Mouse (Mus musculus): Measurements from ENCODE around the gene Dock2. TPM values are rescaled to one million over a fixed set of nuclear protein-coding genes. Genes with fewer than 3 reads are reported as not detected.

Gene Dock2
- polyA plus RNA-seq, 1 experiment from 2014 or later: 2.8 TPM

DNA sequence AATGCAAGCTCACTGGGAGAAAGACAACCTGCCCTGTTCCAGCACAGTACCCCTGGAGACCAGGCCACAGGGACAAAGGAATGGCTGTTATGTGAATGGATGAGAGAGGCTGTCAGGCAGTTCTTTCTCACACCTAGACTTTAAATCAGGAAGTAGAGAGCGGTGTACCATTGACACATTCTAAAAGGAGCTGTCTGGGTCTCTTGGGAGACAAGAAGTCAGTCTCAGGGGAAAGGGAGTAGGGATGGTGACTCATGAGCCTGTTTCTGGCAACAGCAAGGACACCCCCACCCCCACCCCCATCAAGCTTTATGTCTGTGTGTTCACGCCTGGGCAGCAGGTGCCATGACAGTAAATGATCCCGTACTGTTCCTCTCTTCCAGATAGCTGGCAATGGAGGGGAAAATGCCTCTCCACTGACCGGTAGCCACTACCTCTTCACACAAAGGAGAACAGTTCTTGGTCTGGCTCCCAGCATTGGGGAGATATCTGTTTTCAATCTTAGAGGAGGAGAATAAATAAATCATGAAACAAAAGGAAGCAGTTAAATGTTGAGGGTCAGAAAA, 439.9 kb downstream of the Dock2 start:
- WGBS (ENCODE audit: insufficient replicate concordance): 58% methylated on average over 4 of the region's 4 CpGs
- no peaks in the 10 kb centered on the region for H3K27me3 ChIP-seq
- no peaks in the 10 kb centered on the region for H3K36me3 ChIP-seq
- H3K4me1 ChIP-seq (replicated peaks): no peaks in the 10 kb centered on the region
- H3K9ac ChIP-seq: no peak overlapping the region
- H3K4me3 ChIP-seq (replicated peaks): no peak overlapping the region
- DNase-seq (no peak), ATAC-seq (ENCODE audit: low read depth) (no peak)
- no peaks in the 10 kb centered on the region for H3K9me3 ChIP-seq (replicated peaks)
- no peak overlapping the region for H3K4me2 ChIP-seq
- no peak overlapping the region for H3K27ac ChIP-seq

DNA sequence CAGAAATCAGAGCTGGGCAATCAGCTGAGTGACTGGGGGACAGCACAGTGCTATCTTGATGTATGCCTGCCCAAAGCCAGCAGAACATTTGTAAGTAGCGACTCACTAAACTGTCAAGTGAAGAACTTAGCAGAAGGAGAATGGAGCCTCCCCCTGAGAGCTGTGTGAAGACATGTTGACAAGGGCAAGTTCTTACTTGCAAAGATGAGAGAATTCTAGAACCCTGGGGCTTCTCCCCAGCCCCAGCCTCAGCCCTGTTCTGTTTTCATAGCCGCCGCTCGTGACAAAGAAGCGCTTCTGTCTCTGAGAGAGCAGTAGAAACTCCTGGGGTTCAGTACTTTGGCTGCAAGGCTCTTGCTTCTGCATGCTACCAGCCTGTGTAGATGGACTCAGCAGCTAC, 444.0 kb downstream of the Dock2 start:
- Histone ChIP-seq H3K9me3 (replicated peaks) (no peaks in the 10 kb centered on the region), H3K9ac (no peak overlapping the region), H3K27me3 (no peaks in the 10 kb centered on the region), H3K4me2 (no peak overlapping the region), H3K36me3 (no peaks in the 10 kb centered on the region), H3K4me3 (replicated peaks) (no peak overlapping the region), H3K27ac (no peak overlapping the region), H3K4me1 (replicated peaks) (no peaks in the 10 kb centered on the region)
- WGBS (ENCODE audit: insufficient replicate concordance): 76% methylated on average over 5 of the region's 5 CpGs
- DNase-seq (no peak), ATAC-seq (ENCODE audit: low read depth) (no peak)

DNA sequence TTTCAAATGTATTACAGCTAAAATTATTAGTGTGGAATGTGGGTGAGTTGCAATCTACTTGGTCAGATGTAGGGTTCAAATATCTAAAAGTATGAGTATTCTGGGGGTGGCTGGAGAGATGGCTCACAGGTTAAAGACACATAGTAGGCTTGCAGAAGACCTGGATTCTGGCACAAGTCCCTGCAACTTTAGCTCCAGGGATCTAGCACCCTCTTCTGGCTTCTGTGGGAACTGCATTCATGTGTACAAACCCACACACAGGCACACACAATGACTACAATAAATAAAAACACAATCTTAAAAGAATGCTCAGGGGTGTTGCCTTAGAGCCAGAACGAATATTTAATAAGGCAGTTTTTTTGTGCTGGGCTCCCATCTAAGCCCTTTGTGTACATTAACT, 445.8 kb downstream of the Dock2 start:
- Histone ChIP-seq H3K9me3 (replicated peaks) (no peaks in the 10 kb centered on the region), H3K27me3 (no peaks in the 10 kb centered on the region), H3K4me2 (no peak overlapping the region), H3K4me3 (replicated peaks) (no peak overlapping the region), H3K4me1 (replicated peaks) (peaks cover 8% of the 10 kb centered on the region), H3K9ac (no peak overlapping the region), H3K27ac (no peak overlapping the region), H3K36me3 (no peaks in the 10 kb centered on the region)
- WGBS (ENCODE audit: insufficient replicate concordance): 43% methylated on average over 1 of the region's 1 CpGs
- ATAC-seq (ENCODE audit: low read depth) (no peak), DNase-seq (no peak)

DNA sequence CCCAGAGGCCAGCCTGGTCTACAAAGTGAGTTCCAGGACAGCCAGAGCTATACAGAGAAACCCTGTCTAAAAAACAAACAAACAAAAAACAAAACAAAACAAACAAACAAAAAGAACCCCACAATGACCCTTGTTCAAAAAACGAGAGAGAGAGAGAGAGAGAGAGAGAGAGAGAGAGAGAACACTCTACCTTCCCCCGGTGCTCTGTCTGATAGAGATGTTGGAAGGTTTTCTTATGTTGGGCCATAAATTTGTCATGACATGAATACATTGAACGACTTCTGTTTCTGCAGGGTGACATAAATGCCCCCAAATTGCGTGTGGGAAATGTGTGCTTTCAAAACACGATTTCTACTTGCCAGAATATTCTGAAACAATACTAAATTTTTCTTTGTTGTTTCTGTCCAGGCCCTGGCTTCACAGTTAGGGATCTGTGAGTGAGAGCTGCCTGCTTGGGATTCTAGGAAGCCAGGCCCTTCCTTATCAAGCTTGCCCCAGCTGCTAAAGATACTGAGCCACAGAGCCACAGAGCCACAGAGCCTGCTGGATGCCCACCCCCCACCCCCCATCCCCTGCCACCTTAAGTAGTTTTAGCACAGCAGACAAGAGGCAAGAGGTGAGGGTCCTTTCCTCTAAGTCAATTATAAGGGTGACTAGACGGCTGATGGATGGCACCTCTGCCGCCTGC, 451.2 kb downstream of the Dock2 start:
- Histone ChIP-seq H3K4me3 (replicated peaks) (no peak overlapping the region), H3K9ac (no peak overlapping the region), H3K27ac (no peak overlapping the region), H3K27me3 (no peaks in the 10 kb centered on the region), H3K4me2 (no peak overlapping the region), H3K9me3 (replicated peaks) (no peaks in the 10 kb centered on the region), H3K36me3 (no peaks in the 10 kb centered on the region), H3K4me1 (replicated peaks) (peaks cover 22% of the 10 kb centered on the region)
- peak; percentile 27 for DNase-seq
- 29% methylated on average over 7 of the region's 7 CpGs for WGBS (ENCODE audit: insufficient replicate concordance)
- peak; percentile 94 for ATAC-seq (ENCODE audit: low read depth)

DNA sequence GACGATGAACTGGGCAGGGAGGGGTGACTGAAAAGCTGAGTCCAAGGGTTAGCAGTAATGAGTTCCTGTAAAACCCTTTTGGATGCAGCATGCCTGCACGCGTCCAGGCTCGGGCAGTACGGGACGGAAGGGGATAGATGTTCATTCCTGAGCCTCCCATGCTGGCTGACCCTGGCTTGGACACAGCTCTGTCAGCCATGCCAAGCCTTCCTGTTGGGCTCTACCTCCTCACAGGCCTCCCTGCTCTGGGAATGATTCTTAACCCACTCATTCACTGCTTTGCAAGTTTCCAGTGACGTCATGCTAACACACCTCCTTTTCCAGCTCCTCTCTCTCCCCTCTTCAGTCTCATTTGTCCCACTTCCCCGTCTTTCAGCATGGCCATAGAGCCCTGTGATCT, 460.0 kb downstream of the Dock2 start:
- no peak for ATAC-seq (ENCODE audit: low read depth)
- DNase-seq: no peak
- no peak overlapping the region for H3K4me3 ChIP-seq (replicated peaks)
- no peaks in the 10 kb centered on the region for H3K4me1 ChIP-seq (replicated peaks)
- no peak overlapping the region for H3K27ac ChIP-seq
- H3K9ac ChIP-seq: no peak overlapping the region
- H3K27me3 ChIP-seq: no peaks in the 10 kb centered on the region
- no peaks in the 10 kb centered on the region for H3K9me3 ChIP-seq (replicated peaks)
- no peak overlapping the region for H3K4me2 ChIP-seq
- no peaks in the 10 kb centered on the region for H3K36me3 ChIP-seq
- 78% methylated on average over 8 of the region's 8 CpGs for WGBS (ENCODE audit: insufficient replicate concordance)

DNA sequence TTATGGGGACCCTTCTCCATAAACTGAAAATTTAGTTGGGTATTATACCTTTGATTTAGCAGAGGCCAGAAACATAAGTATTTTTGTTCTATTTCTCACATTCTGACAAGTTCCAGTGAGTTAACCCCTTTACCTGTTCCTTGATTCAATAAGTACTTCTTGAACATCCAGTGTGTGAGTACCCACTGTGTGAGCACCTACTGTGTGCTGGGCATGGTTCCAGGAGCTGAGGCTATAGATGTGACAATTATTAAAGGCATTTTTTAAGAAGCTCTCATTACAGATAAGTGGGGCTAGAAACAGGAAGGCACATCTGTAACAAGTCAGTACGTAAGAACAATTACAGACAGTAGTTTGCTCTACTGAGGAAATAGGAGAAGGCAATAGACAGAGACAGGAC, 464.4 kb downstream of the Dock2 start:
- Histone ChIP-seq H3K4me2 (no peak overlapping the region), H3K27ac (no peak overlapping the region), H3K4me3 (replicated peaks) (no peak overlapping the region), H3K36me3 (no peaks in the 10 kb centered on the region), H3K9me3 (replicated peaks) (no peaks in the 10 kb centered on the region), H3K9ac (no peak overlapping the region), H3K4me1 (replicated peaks) (no peaks in the 10 kb centered on the region), H3K27me3 (no peaks in the 10 kb centered on the region)
- WGBS (ENCODE audit: insufficient replicate concordance): 59% methylated on average over 1 of the region's 1 CpGs
- DNase-seq (no peak), ATAC-seq (ENCODE audit: low read depth) (no peak)

DNA sequence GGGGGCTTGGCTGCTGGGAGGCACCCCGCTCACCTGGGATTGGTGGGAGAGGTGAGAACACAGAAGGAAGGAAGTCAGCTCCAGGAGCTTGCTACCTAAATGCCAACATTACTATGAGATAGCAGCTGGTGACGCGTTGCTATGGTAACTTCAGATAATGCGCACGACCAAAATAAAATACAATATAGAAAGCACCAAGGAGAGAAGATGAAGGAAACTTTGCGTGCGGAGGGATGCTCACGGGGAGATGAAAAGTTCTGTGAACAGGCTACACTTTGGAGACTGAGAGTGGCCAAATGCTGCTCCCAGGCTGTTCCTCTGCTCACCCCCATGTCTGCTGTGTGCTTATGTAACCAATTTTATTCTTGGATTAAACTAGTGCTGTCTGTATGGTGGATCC, 466.7 kb downstream of the Dock2 start:
- peaks cover 9% of the 10 kb centered on the region for H3K4me1 ChIP-seq (replicated peaks)
- no peaks in the 10 kb centered on the region for H3K36me3 ChIP-seq
- H3K27ac ChIP-seq: no peak overlapping the region
- ATAC-seq (ENCODE audit: low read depth) (no peak), DNase-seq (no peak)
- WGBS (ENCODE audit: insufficient replicate concordance): 71% methylated on average over 8 of the region's 8 CpGs
- H3K9me3 ChIP-seq (replicated peaks): no peaks in the 10 kb centered on the region
- no peak overlapping the region for H3K9ac ChIP-seq
- H3K27me3 ChIP-seq: no peaks in the 10 kb centered on the region
- H3K4me2 ChIP-seq: no peak overlapping the region
- H3K4me3 ChIP-seq (replicated peaks): no peak overlapping the region

DNA sequence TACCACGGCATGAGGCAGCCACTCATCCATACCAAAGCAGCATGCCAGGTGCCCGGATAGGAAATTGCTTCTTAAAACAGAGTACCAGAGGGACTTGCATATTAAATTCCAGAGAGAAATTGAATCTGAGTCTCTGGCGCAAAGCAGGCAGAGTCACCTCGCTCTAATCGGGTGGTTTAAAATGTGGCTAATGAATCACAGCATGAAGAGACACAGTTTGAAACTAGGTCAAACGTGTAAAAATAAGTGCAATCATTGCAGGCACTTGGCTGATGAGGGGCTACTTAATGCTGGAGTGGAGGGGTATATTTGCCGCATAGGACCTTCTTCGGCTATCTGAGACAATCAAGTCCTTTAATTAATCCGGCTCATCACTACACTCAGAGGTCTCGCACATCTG, 467.5 kb downstream of the Dock2 start:
- ATAC-seq (ENCODE audit: low read depth) (no peak), DNase-seq (no peak)
- Histone ChIP-seq H3K27ac (no peak overlapping the region), H3K36me3 (no peaks in the 10 kb centered on the region), H3K4me2 (no peak overlapping the region), H3K27me3 (no peaks in the 10 kb centered on the region), H3K4me1 (replicated peaks) (peaks cover 13% of the 10 kb centered on the region), H3K4me3 (replicated peaks) (no peak overlapping the region), H3K9me3 (replicated peaks) (no peaks in the 10 kb centered on the region), H3K9ac (no peak overlapping the region)
- 77% methylated on average over 10 of the region's 10 CpGs for WGBS (ENCODE audit: insufficient replicate concordance)

DNA sequence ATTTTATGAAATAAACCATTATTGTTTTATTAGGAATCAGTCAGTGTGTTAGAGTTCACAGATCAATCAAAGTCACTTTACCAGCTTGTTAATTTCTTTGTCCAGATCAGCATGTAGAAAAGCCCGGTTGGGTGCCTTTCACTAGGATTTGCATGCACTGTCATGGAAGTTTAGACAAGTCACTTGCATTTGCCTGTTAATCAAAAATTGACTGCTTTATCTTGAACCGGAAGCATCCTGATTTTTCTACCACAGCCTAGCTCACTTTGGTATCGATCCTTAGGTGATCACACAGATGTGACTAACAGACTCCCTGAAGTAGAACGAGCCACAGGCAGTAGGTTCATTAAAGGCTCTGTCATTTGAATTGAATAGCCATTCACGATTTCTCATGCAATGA, 468.3 kb downstream of the Dock2 start:
- H3K4me1 ChIP-seq (replicated peaks): peaks cover 13% of the 10 kb centered on the region
- no peak overlapping the region for H3K4me2 ChIP-seq
- no peak overlapping the region for H3K4me3 ChIP-seq (replicated peaks)
- H3K9me3 ChIP-seq (replicated peaks): no peaks in the 10 kb centered on the region
- H3K36me3 ChIP-seq: no peaks in the 10 kb centered on the region
- ATAC-seq (ENCODE audit: low read depth): no peak
- WGBS (ENCODE audit: insufficient replicate concordance): 49% methylated on average over 5 of the region's 5 CpGs
- H3K27me3 ChIP-seq: no peaks in the 10 kb centered on the region
- DNase-seq: no peak
- H3K27ac ChIP-seq: no peak overlapping the region
- no peak overlapping the region for H3K9ac ChIP-seq

DNA sequence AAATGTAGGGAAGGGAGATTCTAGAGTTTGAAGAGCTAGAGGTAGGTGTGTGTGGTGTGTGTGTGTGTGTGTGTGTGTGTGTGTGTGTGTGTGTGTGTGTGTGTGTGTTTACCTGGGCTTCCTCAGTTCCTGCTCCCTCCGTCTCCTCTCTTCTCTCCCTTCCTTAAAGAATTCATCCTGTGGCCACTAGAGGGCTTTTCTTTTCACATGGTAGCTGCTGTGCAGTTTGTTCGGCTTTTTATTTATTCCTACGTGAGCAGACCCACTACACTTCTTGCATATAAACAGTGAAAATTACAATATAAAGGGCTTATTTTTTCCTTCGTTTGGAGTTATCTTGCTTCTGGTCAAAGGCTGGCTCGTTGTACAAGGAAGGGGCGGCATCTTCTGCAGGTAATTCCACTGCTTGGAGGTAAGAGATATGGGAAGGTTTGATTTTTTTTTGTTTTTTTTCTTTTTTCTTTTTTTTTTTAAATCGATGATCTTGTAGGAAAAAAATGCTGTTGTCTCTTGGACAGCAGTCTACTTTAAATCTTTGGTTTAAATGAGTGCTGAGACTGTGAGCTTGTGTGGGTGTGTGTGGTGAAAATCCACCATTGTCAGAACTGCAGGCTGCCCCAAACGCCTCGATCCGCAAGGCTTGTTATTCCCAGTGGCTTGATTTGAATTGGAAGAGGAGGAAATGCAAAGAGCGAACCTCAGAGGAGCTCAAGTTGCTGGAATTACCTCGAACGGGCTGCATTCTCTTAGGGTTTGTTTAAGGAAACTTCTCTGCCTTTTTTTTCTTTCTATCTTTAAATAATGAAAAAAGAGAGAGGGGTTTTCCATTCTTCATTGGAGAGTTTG, 468.9 kb downstream of the Dock2 start, which contains the start of gene Fam196b:
Fam196b (plus strand) TSS at position 289 of the 846 bp plus-strand sequence.
- no peak within 1 kb of the TSS for H3K4me2 ChIP-seq
- H3K4me3 ChIP-seq (replicated peaks): no peak within 1 kb of the TSS
- DNase-seq: no peak
- WGBS (ENCODE audit: insufficient replicate concordance): 28% methylated on average over 13 of the region's 13 CpGs
- no peak within 1 kb of the TSS for H3K9ac ChIP-seq
- no peaks in the 10 kb centered on the region for H3K27me3 ChIP-seq
- H3K36me3 ChIP-seq: no peaks in the 10 kb centered on the region
- no peak for ATAC-seq (ENCODE audit: low read depth)
- peaks cover 13% of the 10 kb centered on the region for H3K4me1 ChIP-seq (replicated peaks)
- no peaks in the 10 kb centered on the region for H3K9me3 ChIP-seq (replicated peaks)
- H3K27ac ChIP-seq: no peak within 1 kb of the TSS

DNA sequence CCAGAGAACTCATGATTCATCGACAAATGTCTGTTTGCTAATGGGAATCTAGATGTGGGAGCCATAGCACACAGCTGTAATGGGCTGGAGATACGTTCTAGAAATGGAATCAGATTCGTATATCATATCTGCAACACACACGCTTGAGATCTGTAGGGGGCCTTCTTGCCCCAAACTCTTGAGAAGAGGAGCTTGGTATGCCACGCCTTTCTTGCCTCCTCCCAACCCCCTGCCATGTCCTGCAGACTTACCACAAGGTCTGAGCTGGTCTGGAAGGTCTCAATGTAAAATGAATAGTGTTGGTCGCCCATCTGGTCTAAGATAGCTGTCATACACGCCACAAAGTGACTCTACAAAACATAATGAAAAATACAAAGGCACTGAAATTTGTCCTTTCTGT, 471.5 kb downstream of the Dock2 start:
- Histone ChIP-seq H3K4me1 (replicated peaks) (peaks cover 13% of the 10 kb centered on the region), H3K4me3 (replicated peaks) (no peak overlapping the region), H3K9me3 (replicated peaks) (no peaks in the 10 kb centered on the region), H3K4me2 (no peak overlapping the region), H3K9ac (no peak overlapping the region), H3K27me3 (no peaks in the 10 kb centered on the region), H3K36me3 (no peaks in the 10 kb centered on the region), H3K27ac (no peak overlapping the region)
- 34% methylated on average over 7 of the region's 7 CpGs for WGBS (ENCODE audit: insufficient replicate concordance)
- peak; percentile 5 for DNase-seq
- ATAC-seq (ENCODE audit: low read depth): peak; percentile 76

All from liver, embryonic 13.5 days (tissue).